Mouse (Mus musculus) embryonic facial prominence, embryonic 12.5 days (tissue): Measurements from ENCODE around the gene Unk. TPM values are rescaled to one million over a fixed set of nuclear protein-coding genes. Genes with fewer than 3 reads are reported as not detected.
A peak's percentile ranks its signal among the peaks of the same experiment; 100 is the strongest.

Source experiments
- ATAC-seq: fragments of 200-750 bp; cut with Nextera tagmentation; 2 replicates; pipeline ENCODE4 v1.8.0; 2017; ENCODE audit not compliant: insufficient number of reproducible peaks, insufficient read depth, low FRiP score, low TSS enrichment
- H3K27ac ChIP-seq: fragments of 300-500 bp; sonication (generic); 2 replicates; pipeline ENCODE4 v1.5.1; 2016; ENCODE audit warnings: mild to moderate bottlenecking
- H3K27me3 ChIP-seq: fragments of 300-500 bp; sonication (generic); 2 replicates; pipeline ENCODE4 v1.6.1; 2016; ENCODE audit warnings: mild to moderate bottlenecking, moderate library complexity
- H3K36me3 ChIP-seq: fragments of 300-500 bp; sonication (generic); 2 replicates; pipeline ENCODE4 v1.6.1; 2016; ENCODE audit warnings: mild to moderate bottlenecking
- H3K4me1 ChIP-seq: fragments of 300-500 bp; sonication (generic); 2 replicates; pipeline ENCODE4 v1.6.1; 2016
- H3K4me2 ChIP-seq: fragments of 300-500 bp; sonication (generic); replicated peaks from 2 replicates; pipeline ENCODE4 v1.6.1; 2016; ENCODE audit warnings: mild to moderate bottlenecking, moderate library complexity
- H3K4me3 ChIP-seq: fragments of 300-500 bp; sonication (generic); 2 replicates; pipeline ENCODE4 v1.5.1; 2016; ENCODE audit warnings: mild to moderate bottlenecking
- H3K9ac ChIP-seq: fragments of 300-500 bp; sonication (generic); 2 replicates; pipeline ENCODE4 v1.6.1; 2016; ENCODE audit warnings: mild to moderate bottlenecking, moderate library complexity
- H3K9me3 ChIP-seq: fragments of 300-500 bp; sonication (generic); 2 replicates; pipeline ENCODE4 v1.6.1; 2016; ENCODE audit warnings: mild to moderate bottlenecking, moderate library complexity
- WGBS: fragments of 180-500 bp; shearing (Covaris S2); methylation state at CpG from one replicate; pipeline ENCODE4 v1.1.7; 2016; 5-methylcytosine and 5-hydroxymethylcytosine counted together
- polyA plus RNA-seq: library from polyadenylated mRNA; unstranded; fragments of >200 nt; fragmentation: Nextera tagmentation; extraction: Ambion mirVana; gene quantifications from 2 replicates; pipeline ENCODE4 v1.2.1, GENCODE M21; 2016

The Unk gene
- polyA plus RNA-seq, 1 experiment from 2014 or later = 44.1 TPM

DNA sequence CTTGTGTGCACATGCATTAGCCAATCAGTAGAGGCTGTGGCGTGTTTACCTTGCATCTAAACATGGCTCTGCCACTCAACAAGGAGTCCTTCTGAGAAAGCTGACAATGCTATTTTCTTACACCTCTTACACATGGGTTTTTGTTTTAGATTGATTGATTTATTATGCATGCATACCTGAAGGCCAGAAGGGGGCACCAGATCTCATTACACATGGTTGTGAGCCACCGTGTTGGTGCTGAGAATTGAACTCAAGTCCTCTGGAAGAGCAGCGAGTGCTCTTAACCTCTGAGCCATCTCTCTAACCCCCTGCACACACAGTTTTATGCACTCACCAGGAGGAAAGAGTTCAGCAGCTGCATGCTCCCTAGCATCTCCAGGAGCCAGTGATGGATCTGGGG lies 27.2 kb upstream of the Unk start:
- no peak for ATAC-seq

GRCm38 (mm10) chr11:116004186-116004823 lies 25.8 kb upstream of the Unk start:
- Histone ChIP-seq H3K27me3 (peaks cover 2% of the 10 kb centered on the region; the same call in 1 of the 2 replicates), H3K27ac (0 out of 2 replicates have a peak overlapping the region, but pooled peaks have one; percentile 31)
- WGBS = 39% methylated on average over 8 of the region's 8 CpGs

More for the DNA sequence above, 27.2 kb upstream of the Unk start:
- Histone ChIP-seq H3K27ac (no peak overlapping the region), H3K9me3 (no peaks in the 10 kb centered on the region), H3K36me3 (peaks cover 9% of the 10 kb centered on the region; the same call in 1 of the 2 replicates), H3K4me1 (peaks cover 17% of the 10 kb centered on the region), H3K27me3 (peaks cover 2% of the 10 kb centered on the region; the same call in 1 of the 2 replicates), H3K9ac (no peak overlapping the region), H3K4me2 (no peak overlapping the region), H3K4me3 (no peak overlapping the region)
- 91% methylated on average over 3 of the region's 3 CpGs for WGBS

DNA sequence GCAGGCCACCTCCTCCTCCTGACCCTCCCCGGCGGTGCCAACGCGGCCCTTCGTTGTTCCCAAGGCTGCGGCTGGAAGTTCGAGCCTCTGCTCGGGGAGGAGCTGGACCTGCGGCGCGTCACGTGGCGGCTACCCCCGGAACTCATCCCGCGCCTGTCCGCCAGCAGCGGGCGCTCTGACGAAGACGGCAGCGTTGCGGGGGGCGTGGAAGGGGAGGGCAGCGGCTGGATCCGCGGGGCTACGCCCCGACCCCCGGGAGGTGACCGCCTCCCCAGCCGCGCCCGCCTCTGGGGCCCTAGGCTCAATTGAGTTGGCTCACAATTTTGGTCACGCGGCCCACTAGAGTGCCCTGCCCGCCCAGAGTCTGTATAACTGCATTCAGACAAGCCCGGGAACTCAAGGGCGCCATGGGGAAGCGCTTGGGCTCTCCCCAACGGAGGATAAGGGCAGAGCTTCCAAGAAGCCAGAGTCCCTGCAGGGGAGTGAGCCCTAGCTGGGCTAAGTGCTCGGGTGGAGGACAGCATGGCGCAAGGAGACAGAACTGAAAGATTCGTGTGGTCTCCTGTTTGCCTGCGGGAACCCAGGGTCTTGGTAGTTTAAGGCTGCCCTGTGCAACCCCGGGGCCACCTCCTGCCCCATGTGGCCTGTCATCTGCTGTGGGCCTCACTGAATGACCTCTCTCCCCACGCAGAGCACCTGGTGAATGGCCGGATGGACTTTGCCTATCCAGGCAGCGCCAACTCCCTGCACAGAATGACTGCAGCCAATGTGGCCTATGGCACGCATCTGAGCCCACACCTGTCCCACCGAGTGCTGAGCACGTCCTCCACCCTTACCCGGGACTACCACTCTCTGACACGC lies 25.1 kb upstream of the Unk start:
- peak; percentile 43; the same call in 1 of the 2 replicates for ATAC-seq
- H3K9ac ChIP-seq = peak overlapping the region; percentile 37; the same call in 1 of the 2 replicates
- H3K4me3 ChIP-seq = peak overlapping the region; percentile 26
- H3K27ac ChIP-seq = peak overlapping the region; percentile 31; the same call in 1 of the 2 replicates
- peak overlapping the region; percentile 51 for H3K4me2 ChIP-seq
- peaks cover 17% of the 10 kb centered on the region for H3K4me1 ChIP-seq
- 6% methylated on average over 54 of the region's 54 CpGs for WGBS
- H3K27me3 ChIP-seq = peaks cover 2% of the 10 kb centered on the region; the same call in 1 of the 2 replicates
- no peaks in the 10 kb centered on the region for H3K9me3 ChIP-seq
- H3K36me3 ChIP-seq = peaks cover 26% of the 10 kb centered on the region

More at GRCm38 (mm10) chr11:116004186-116004823, 25.8 kb upstream of the Unk start:
- H3K4me1 ChIP-seq = peaks cover 17% of the 10 kb centered on the region
- H3K4me3 ChIP-seq = peak overlapping the region; percentile 26
- no peak for ATAC-seq
- peaks cover 18% of the 10 kb centered on the region; the same call in 1 of the 2 replicates for H3K36me3 ChIP-seq
- peak overlapping the region; percentile 51 for H3K4me2 ChIP-seq
- no peaks in the 10 kb centered on the region for H3K9me3 ChIP-seq
- peak overlapping the region; percentile 37; the same call in 1 of the 2 replicates for H3K9ac ChIP-seq

- Histone ChIP-seq H3K36me3 (peaks cover 31% of the 10 kb centered on the region), H3K4me2 (peak overlapping the region; percentile 51), H3K9me3 (no peaks in the 10 kb centered on the region), H3K9ac (no peak overlapping the region; the same call in 1 of the 2 replicates), H3K4me3 (peak overlapping the region; percentile 26), H3K4me1 (peaks cover 12% of the 10 kb centered on the region), H3K27ac (0 out of 2 replicates have a peak overlapping the region, but pooled peaks have one; percentile 31), H3K27me3 (no peaks in the 10 kb centered on the region; the same call in 1 of the 2 replicates)
- ATAC-seq = peak; percentile 12; the same call in 1 of the 2 replicates
- whole genome bisulfite sequencing = 64% methylated on average over 9 of the region's 9 CpGs
These were observed 24.3 kb upstream of the Unk start for GRCm38 (mm10) chr11:116005701-116006419.

DNA sequence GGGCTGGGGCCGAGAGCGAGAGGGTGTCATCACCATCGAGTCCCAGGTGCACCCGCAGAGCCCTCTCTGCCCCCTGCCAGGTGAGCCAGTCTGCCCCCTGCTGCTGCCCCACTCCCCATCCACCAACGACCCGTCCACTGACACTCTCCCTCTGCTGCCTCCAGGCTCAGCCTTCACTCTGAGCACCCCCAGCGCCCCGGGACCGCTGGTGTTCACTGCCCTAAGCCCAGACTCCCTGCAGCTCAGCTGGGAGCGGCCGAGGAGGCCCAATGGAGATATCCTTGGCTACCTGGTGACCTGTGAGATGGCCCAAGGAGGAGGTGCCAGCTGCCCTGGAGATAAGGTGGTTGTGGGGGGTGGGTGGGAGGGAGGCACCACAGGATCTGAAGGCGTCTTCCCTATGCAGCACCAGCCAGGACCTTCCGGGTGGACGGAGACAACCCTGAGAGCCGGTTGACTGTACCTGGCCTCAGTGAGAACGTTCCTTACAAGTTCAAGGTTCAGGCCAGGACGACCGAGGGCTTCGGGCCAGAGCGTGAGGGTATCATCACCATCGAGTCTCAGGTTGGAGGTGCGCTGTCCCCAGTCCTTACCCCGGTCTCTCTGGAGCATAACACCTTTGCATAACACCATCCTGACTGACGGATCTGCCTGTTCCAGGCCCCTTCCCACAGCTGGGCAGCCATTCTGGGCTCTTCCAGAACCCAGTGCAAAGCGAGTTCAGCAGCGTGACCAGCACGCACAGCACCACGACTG lies 22.8 kb upstream of the Unk start:
- no peak overlapping the region for H3K27ac ChIP-seq
- ATAC-seq = no peak
- H3K4me3 ChIP-seq = no peak overlapping the region
- 89% methylated on average over 28 of the region's 28 CpGs for WGBS
- H3K27me3 ChIP-seq = no peaks in the 10 kb centered on the region
- H3K4me1 ChIP-seq = peaks cover 21% of the 10 kb centered on the region
- H3K4me2 ChIP-seq = no peak overlapping the region
- peaks cover 31% of the 10 kb centered on the region for H3K36me3 ChIP-seq
- no peaks in the 10 kb centered on the region for H3K9me3 ChIP-seq
- no peak overlapping the region for H3K9ac ChIP-seq

- H3K27ac ChIP-seq = no peak overlapping the region
- peaks cover 31% of the 10 kb centered on the region for H3K36me3 ChIP-seq
- no peaks in the 10 kb centered on the region for H3K27me3 ChIP-seq
- 88% methylated on average over 11 of the region's 11 CpGs for WGBS
- ATAC-seq = no peak
- no peak overlapping the region for H3K4me2 ChIP-seq
- H3K9me3 ChIP-seq = no peaks in the 10 kb centered on the region
- peaks cover 29% of the 10 kb centered on the region for H3K4me1 ChIP-seq
- H3K9ac ChIP-seq = no peak overlapping the region
- H3K4me3 ChIP-seq = no peak overlapping the region
These were observed 21.7 kb upstream of the Unk start for GRCm38 (mm10) chr11:116008411-116008810.

DNA sequence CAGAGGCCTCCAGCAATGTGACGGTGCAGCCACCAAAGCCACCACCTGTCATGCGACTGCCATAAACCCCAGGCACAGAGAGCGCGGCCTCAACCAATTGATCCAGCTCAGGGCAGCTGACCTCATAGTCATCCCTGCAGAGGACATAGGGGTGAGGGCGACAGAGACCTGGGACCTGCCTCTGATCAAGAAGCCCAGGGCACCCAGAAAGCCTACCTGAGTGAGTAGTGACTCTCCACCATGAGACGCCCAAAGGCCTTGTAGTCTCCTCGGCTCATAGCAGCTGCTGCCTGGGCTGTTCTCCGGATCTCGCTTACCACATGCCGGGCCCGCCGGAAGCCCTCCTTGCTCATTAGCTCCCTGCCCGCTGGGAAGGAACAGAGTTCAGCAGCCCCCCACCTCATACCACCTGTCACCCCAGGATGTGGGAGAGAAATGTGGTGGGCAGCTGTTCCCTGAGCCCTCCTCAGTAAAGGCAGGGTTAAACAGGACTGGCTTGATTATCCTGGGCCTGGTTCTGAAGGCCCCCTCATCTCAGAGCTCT lies 21.2 kb upstream of the Unk start:
- Histone ChIP-seq H3K4me2 (no peak overlapping the region), H3K4me1 (peaks cover 29% of the 10 kb centered on the region), H3K27me3 (no peaks in the 10 kb centered on the region), H3K9me3 (no peaks in the 10 kb centered on the region), H3K4me3 (no peak overlapping the region), H3K27ac (no peak overlapping the region), H3K9ac (no peak overlapping the region), H3K36me3 (peaks cover 31% of the 10 kb centered on the region)
- 86% methylated on average over 13 of the region's 13 CpGs for WGBS
- ATAC-seq = no peak

DNA sequence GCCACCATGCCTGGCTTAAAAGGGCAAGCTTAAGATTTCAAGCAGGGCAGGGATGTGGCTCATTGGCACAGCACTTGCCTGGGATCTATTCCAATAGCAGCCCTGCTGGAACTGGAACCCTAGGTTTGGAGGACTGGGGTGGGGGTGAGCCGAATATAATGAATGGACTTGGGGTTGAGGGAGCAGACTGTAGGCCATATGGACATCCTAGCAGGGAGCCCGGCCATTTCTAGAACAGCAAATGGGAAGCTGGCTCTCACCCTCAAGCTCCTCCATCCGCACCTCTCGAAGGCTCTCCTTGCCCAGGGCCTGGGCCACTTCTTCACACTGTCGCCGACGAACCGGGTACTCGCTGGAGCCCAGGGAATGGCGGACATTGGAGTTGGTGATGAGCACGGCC lies 20.5 kb upstream of the Unk start:
- Histone ChIP-seq H3K9ac (no peak overlapping the region), H3K4me1 (peaks cover 26% of the 10 kb centered on the region), H3K4me2 (no peak overlapping the region), H3K9me3 (no peaks in the 10 kb centered on the region), H3K27ac (no peak overlapping the region), H3K4me3 (no peak overlapping the region), H3K36me3 (peaks cover 31% of the 10 kb centered on the region), H3K27me3 (no peaks in the 10 kb centered on the region)
- WGBS = 94% methylated on average over 11 of the region's 11 CpGs
- ATAC-seq = no peak

DNA sequence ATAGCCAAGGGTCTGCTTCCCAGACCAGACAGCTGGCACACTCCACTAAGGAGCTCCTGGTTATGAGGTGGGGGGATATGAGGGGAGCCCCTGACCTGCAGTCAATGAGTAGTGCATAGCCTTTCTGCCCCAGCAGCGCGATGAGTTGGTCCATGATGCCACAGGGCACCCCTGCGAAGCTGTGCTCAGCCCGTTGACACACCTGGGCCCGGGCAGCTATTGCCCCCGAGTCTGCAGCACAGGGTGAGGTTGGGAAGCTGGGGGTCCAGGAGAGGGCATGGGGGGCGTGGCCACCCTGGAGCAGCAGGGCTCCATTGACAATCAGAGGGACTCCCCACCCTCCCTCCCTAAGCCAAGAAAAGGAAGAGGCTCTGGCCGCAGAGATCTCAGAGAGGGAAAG lies 20.0 kb upstream of the Unk start:
- Histone ChIP-seq H3K9me3 (no peaks in the 10 kb centered on the region), H3K9ac (no peak overlapping the region), H3K27me3 (no peaks in the 10 kb centered on the region), H3K4me2 (no peak overlapping the region), H3K36me3 (peaks cover 31% of the 10 kb centered on the region), H3K4me3 (no peak overlapping the region), H3K4me1 (peaks cover 23% of the 10 kb centered on the region), H3K27ac (no peak overlapping the region)
- no peak for ATAC-seq
- WGBS = 93% methylated on average over 8 of the region's 8 CpGs

DNA sequence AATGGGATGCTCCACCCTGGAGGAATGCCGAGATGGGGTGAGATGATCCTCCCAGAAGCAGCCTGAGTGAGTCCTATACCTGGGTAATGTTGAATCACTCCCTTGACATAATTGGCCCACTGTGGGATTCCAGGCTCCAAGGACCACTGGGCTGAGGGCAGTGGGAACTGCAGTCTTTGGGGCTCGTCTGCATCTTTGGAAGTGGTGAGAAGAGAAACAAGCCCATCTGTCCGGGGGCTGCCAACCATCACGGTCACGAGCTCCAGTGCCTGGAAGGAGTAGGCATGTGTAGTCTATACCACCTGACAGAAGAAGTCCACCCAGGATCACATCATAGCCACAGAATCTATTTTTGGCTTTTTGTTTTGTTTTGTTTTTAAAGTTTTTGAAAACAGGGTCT lies 19.2 kb upstream of the Unk start:
- Histone ChIP-seq H3K9me3 (no peaks in the 10 kb centered on the region), H3K4me2 (no peak overlapping the region), H3K27me3 (no peaks in the 10 kb centered on the region), H3K27ac (no peak overlapping the region), H3K9ac (no peak overlapping the region), H3K4me1 (peaks cover 17% of the 10 kb centered on the region), H3K4me3 (no peak overlapping the region), H3K36me3 (peaks cover 31% of the 10 kb centered on the region)
- WGBS = 91% methylated on average over 5 of the region's 5 CpGs
- ATAC-seq = no peak
